Mouse (Mus musculus): Measurements from ENCODE around the gene Trim80. TPM values are rescaled to one million over a fixed set of nuclear protein-coding genes. Genes with fewer than 3 reads are reported as not detected.
A peak's percentile ranks its signal among the peaks of the same experiment; 100 is the strongest.
"Not testable (repeated sequence)": the region's sequence is repeated elsewhere in the genome, so short reads cannot be mapped to it uniquely, and the experiment has no call there.

Trim80 gene
- polyA plus RNA-seq, 1 experiment from 2014 or later, result 0.35 TPM

GRCm38 (mm10) chr11:115467217-115467618, 26.9 kb downstream of the Trim80 start:
- Histone ChIP-seq H3K27me3 (replicated peaks) (no peaks in the 10 kb centered on the region), H3K9me3 (no peaks in the 10 kb centered on the region), H3K4me3 (replicated peaks) (no peak overlapping the region), H3K9ac (no peak overlapping the region), H3K4me1 (peaks cover 8% of the 10 kb centered on the region), H3K4me2 (no peak overlapping the region), H3K27ac (no peak overlapping the region), H3K36me3 (no peaks in the 10 kb centered on the region)
- 0 out of 2 replicates have a peak, but pooled peaks have one; percentile 12 for ATAC-seq (ENCODE audit: insufficient read depth, low FRiP score, low read depth)
- 29% methylated on average over 4 of the region's 4 CpGs for WGBS

GRCm38 (mm10) chr11:115472183-115472582, 31.8 kb downstream of the Trim80 start:
- H3K27me3 ChIP-seq (replicated peaks), result no peaks in the 10 kb centered on the region
- H3K4me3 ChIP-seq (replicated peaks), result no peak overlapping the region
- H3K36me3 ChIP-seq, result no peaks in the 10 kb centered on the region
- WGBS, result 87% methylated on average over 7 of the region's 7 CpGs
- no peak for ATAC-seq (ENCODE audit: insufficient read depth, low FRiP score, low read depth)
- peaks cover 17% of the 10 kb centered on the region for H3K4me1 ChIP-seq
- no peak overlapping the region for H3K9ac ChIP-seq
- H3K9me3 ChIP-seq, result no peaks in the 10 kb centered on the region
- H3K27ac ChIP-seq, result no peak overlapping the region
- no peak overlapping the region for H3K4me2 ChIP-seq

GRCm38 (mm10) chr11:115473626-115474275, 33.4 kb downstream of the Trim80 start:
- peaks cover 17% of the 10 kb centered on the region for H3K4me1 ChIP-seq
- no peaks in the 10 kb centered on the region for H3K9me3 ChIP-seq
- H3K36me3 ChIP-seq, result no peaks in the 10 kb centered on the region
- no peak overlapping the region for H3K4me3 ChIP-seq (replicated peaks)
- H3K27me3 ChIP-seq (replicated peaks), result no peaks in the 10 kb centered on the region
- peak overlapping the region; percentile 26 for H3K4me2 ChIP-seq
- WGBS, result 15% methylated on average over 15 of the region's 15 CpGs
- H3K9ac ChIP-seq, result no peak overlapping the region
- ATAC-seq (ENCODE audit: insufficient read depth, low FRiP score, low read depth), result peak; percentile 20; the same call in 1 of the 2 replicates
- peak overlapping the region; percentile 52; the same call in 1 of the 2 replicates for H3K27ac ChIP-seq

- no peaks in the 10 kb centered on the region for H3K9me3 ChIP-seq
- no peaks in the 10 kb centered on the region for H3K27me3 ChIP-seq (replicated peaks)
- peak within 1 kb of the TSS; percentile 90 for H3K4me3 ChIP-seq (replicated peaks)
- peaks cover 17% of the 10 kb centered on the region for H3K4me1 ChIP-seq
- H3K4me2 ChIP-seq, result peak within 1 kb of the TSS; percentile 94
- H3K36me3 ChIP-seq, result no peaks in the 10 kb centered on the region
- peak within 1 kb of the TSS; percentile 74 for H3K9ac ChIP-seq
- under 1% methylated on average over 26 of the region's 26 CpGs for WGBS
- H3K27ac ChIP-seq, result peak within 1 kb of the TSS; percentile 70
- peak; percentile 96 for ATAC-seq (ENCODE audit: insufficient read depth, low FRiP score, low read depth)
Observed at GRCm38 (mm10) chr11:115475025-115475757, 34.8 kb downstream of the Trim80 start, which contains the start of gene Armc7. TSS of gene Armc7 (plus strand) at chr11:115475667.

- ATAC-seq (ENCODE audit: insufficient read depth, low FRiP score, low read depth), result peak; percentile 10
- H3K36me3 ChIP-seq, result no peaks in the 10 kb centered on the region
- peaks cover 17% of the 10 kb centered on the region for H3K4me1 ChIP-seq
- peak overlapping the region; percentile 90 for H3K4me3 ChIP-seq (replicated peaks)
- H3K9ac ChIP-seq, result peak overlapping the region; percentile 74
- WGBS, result 2% methylated on average over 28 of the region's 28 CpGs
- H3K27me3 ChIP-seq (replicated peaks), result no peaks in the 10 kb centered on the region
- H3K9me3 ChIP-seq, result no peaks in the 10 kb centered on the region
- peak overlapping the region; percentile 44; the same call in 1 of the 2 replicates for H3K27ac ChIP-seq
- peak overlapping the region; percentile 94 for H3K4me2 ChIP-seq
Observed at GRCm38 (mm10) chr11:115475758-115476237, 35.5 kb downstream of the Trim80 start.

- 81% methylated on average over 4 of the region's 4 CpGs for WGBS
- H3K9ac ChIP-seq; H3K36me3 ChIP-seq; H3K27me3 ChIP-seq (replicated peaks); H3K9me3 ChIP-seq; ATAC-seq (ENCODE audit: insufficient read depth, low FRiP score, low read depth); H3K27ac ChIP-seq: not testable (repeated sequence)
- peak overlapping the region; percentile 94 for H3K4me2 ChIP-seq
- H3K4me3 ChIP-seq (replicated peaks), result peak overlapping the region; percentile 90
- peaks cover 17% of the 10 kb centered on the region for H3K4me1 ChIP-seq
Observed at GRCm38 (mm10) chr11:115476630-115477029, 36.3 kb downstream of the Trim80 start.

GRCm38 (mm10) chr11:115477388-115477787, 37.0 kb downstream of the Trim80 start:
- H3K4me3 ChIP-seq (replicated peaks); H3K9ac ChIP-seq; H3K27ac ChIP-seq; H3K9me3 ChIP-seq; ATAC-seq (ENCODE audit: insufficient read depth, low FRiP score, low read depth); H3K27me3 ChIP-seq (replicated peaks); H3K36me3 ChIP-seq: not testable (repeated sequence)
- H3K4me1 ChIP-seq, result peaks cover 17% of the 10 kb centered on the region
- 0 out of 2 replicates have a peak overlapping the region, but pooled peaks have one; percentile 94 for H3K4me2 ChIP-seq
- 77% methylated on average over 7 of the region's 7 CpGs for WGBS

- H3K27ac ChIP-seq, result no peak overlapping the region
- H3K9ac ChIP-seq, result no peak overlapping the region
- H3K36me3 ChIP-seq, result no peaks in the 10 kb centered on the region
- no peak overlapping the region for H3K4me2 ChIP-seq
- H3K27me3 ChIP-seq (replicated peaks), result no peaks in the 10 kb centered on the region
- H3K4me1 ChIP-seq, result peaks cover 15% of the 10 kb centered on the region
- no peak overlapping the region for H3K4me3 ChIP-seq (replicated peaks)
- no peak for ATAC-seq (ENCODE audit: insufficient read depth, low FRiP score, low read depth)
- H3K9me3 ChIP-seq, result no peaks in the 10 kb centered on the region
- 81% methylated on average over 9 of the region's 9 CpGs for WGBS
Observed at GRCm38 (mm10) chr11:115478296-115478938, 38.1 kb downstream of the Trim80 start.

- Histone ChIP-seq H3K9ac (no peak overlapping the region), H3K27me3 (replicated peaks) (no peaks in the 10 kb centered on the region), H3K4me2 (no peak overlapping the region), H3K4me3 (replicated peaks) (no peak overlapping the region), H3K4me1 (no peaks in the 10 kb centered on the region), H3K36me3 (no peaks in the 10 kb centered on the region), H3K9me3 (no peaks in the 10 kb centered on the region), H3K27ac (no peak overlapping the region)
- no peak for ATAC-seq (ENCODE audit: insufficient read depth, low FRiP score, low read depth)
- WGBS, result 73% methylated on average over 6 of the region's 6 CpGs
Observed at GRCm38 (mm10) chr11:115481553-115482259, 41.4 kb downstream of the Trim80 start.

- H3K4me2 ChIP-seq, result no peak overlapping the region
- no peak for ATAC-seq (ENCODE audit: insufficient read depth, low FRiP score, low read depth)
- H3K4me3 ChIP-seq (replicated peaks), result no peak overlapping the region
- H3K27me3 ChIP-seq (replicated peaks), result no peaks in the 10 kb centered on the region
- no peaks in the 10 kb centered on the region for H3K9me3 ChIP-seq
- H3K27ac ChIP-seq, result no peak overlapping the region
- H3K9ac ChIP-seq, result no peak overlapping the region
- H3K4me1 ChIP-seq, result no peaks in the 10 kb centered on the region
- 77% methylated on average over 11 of the region's 11 CpGs for WGBS
- H3K36me3 ChIP-seq, result no peaks in the 10 kb centered on the region
Observed at GRCm38 (mm10) chr11:115483278-115483677, 42.9 kb downstream of the Trim80 start.

GRCm38 (mm10) chr11:115483726-115484125, 43.4 kb downstream of the Trim80 start:
- Histone ChIP-seq H3K9ac (no peak overlapping the region), H3K4me1 (no peaks in the 10 kb centered on the region), H3K9me3 (no peaks in the 10 kb centered on the region), H3K4me2 (no peak overlapping the region), H3K27ac (no peak overlapping the region), H3K36me3 (no peaks in the 10 kb centered on the region), H3K27me3 (replicated peaks) (no peaks in the 10 kb centered on the region), H3K4me3 (replicated peaks) (no peak overlapping the region)
- WGBS, result 19% methylated on average over 6 of the region's 6 CpGs
- no peak for ATAC-seq (ENCODE audit: insufficient read depth, low FRiP score, low read depth)
